Mouse (Mus musculus) urinary bladder, postnatal 25 days (tissue): ENCODE measurements around the gene Mpped2.

ENCODE experiments used
- DNase-seq: peaks from one replicate; pipeline ENCODE4 v3.0.0; 2022; ENCODE audit warnings: low spot score

Mpped2 gene

GRCm38 (mm10) chr2:106692783-106693701 is at the start of gene Mpped2:
Mpped2 (plus strand) TSS chr2:106693269.
- DNase-seq = peak; percentile 41

GRCm38 (mm10) chr2:106644782-106645181 is 48.3 kb upstream of the Mpped2 start:
- no peak for DNase-seq

- DNase-seq = peak; percentile 37
These were observed 43.1 kb upstream of the Mpped2 start for GRCm38 (mm10) chr2:106649686-106650570.

GRCm38 (mm10) chr2:106652151-106652550 is 40.9 kb upstream of the Mpped2 start:
- no peak for DNase-seq

GRCm38 (mm10) chr2:106652741-106653140 is 40.3 kb upstream of the Mpped2 start:
- no peak for DNase-seq

- DNase-seq = no peak
These were observed 39.8 kb upstream of the Mpped2 start for GRCm38 (mm10) chr2:106653261-106653660.

- DNase-seq = no peak
These were observed 37.8 kb upstream of the Mpped2 start for GRCm38 (mm10) chr2:106655271-106655670.

- DNase-seq = no peak
These were observed 27.8 kb upstream of the Mpped2 start for GRCm38 (mm10) chr2:106665271-106665670.

- no peak for DNase-seq
These were observed 18.8 kb upstream of the Mpped2 start for GRCm38 (mm10) chr2:106674319-106674718.

GRCm38 (mm10) chr2:106677449-106677848 is 15.6 kb upstream of the Mpped2 start:
- no peak for DNase-seq

GRCm38 (mm10) chr2:106679720-106680455 is 13.2 kb upstream of the Mpped2 start:
- DNase-seq = no peak

- no peak for DNase-seq
These were observed 9.8 kb upstream of the Mpped2 start for GRCm38 (mm10) chr2:106683185-106683831.

GRCm38 (mm10) chr2:106683832-106684231 is 9.2 kb upstream of the Mpped2 start:
- DNase-seq = no peak

- no peak for DNase-seq
These were observed 1.2 kb upstream of the Mpped2 start for GRCm38 (mm10) chr2:106691753-106692363.

- no peak for DNase-seq
These were observed 675 bp upstream of the Mpped2 start for GRCm38 (mm10) chr2:106692405-106692782.

- DNase-seq = peak; percentile 46
These were observed 865 bp downstream of the Mpped2 start for GRCm38 (mm10) chr2:106693702-106694566.

- DNase-seq = no peak
These were observed 1.5 kb downstream of the Mpped2 start for GRCm38 (mm10) chr2:106694567-106694885.

- DNase-seq = peak; percentile 23
These were observed 2.0 kb downstream of the Mpped2 start for GRCm38 (mm10) chr2:106694886-106695733.

GRCm38 (mm10) chr2:106695734-106696022 is 2.6 kb downstream of the Mpped2 start:
- DNase-seq = no peak

GRCm38 (mm10) chr2:106696372-106696771 is 3.3 kb downstream of the Mpped2 start:
- DNase-seq = no peak
